Mouse (Mus musculus) liver, embryonic 11.5 days (tissue): ENCODE measurements at regions not wholly inside any gene's neighbourhood (a gene's known extent, or its start where the extent isn't known, plus 50 kb on each side); places are given as distances from the start of the nearest gene placed in this dataset.

Experiments used
- ATAC-seq: fragments of 200-750 bp; cut with Nextera tagmentation; replicated peaks from 2 replicates; pipeline ENCODE4 v1.8.0; 2017; ENCODE audit warnings: moderate number of reproducible peaks, mild to moderate bottlenecking, moderate TSS enrichment, moderate library complexity; ENCODE audit not compliant: low FRiP score
- DNase-seq: peaks from one replicate; pipeline ENCODE4 v3.0.0-alpha.2; 2017; ENCODE audit warnings: low spot score
- H3K27ac ChIP-seq: fragments of 300-500 bp; sonication (generic); 2 replicates; pipeline ENCODE4 v1.5.1; 2014; ENCODE audit warnings: mild to moderate bottlenecking, low read depth, low read length, control low read depth
- H3K27me3 ChIP-seq: fragments of 300-500 bp; sonication (generic); replicated peaks from 2 replicates; pipeline ENCODE4 v1.6.1; 2014; ENCODE audit warnings: low read length, mixed read lengths; ENCODE audit not compliant: control insufficient read depth, insufficient read depth
- H3K36me3 ChIP-seq: fragments of 300-500 bp; sonication (generic); 2 replicates; pipeline ENCODE4 v1.6.1; 2014; ENCODE audit warnings: mild to moderate bottlenecking, low read length, moderate library complexity, mixed read lengths; ENCODE audit not compliant: control insufficient read depth, insufficient read depth
- H3K4me1 ChIP-seq: fragments of 300-500 bp; sonication (generic); replicated peaks from 2 replicates; pipeline ENCODE4 v1.6.1; 2014; ENCODE audit warnings: low read length, mixed read lengths; ENCODE audit not compliant: control insufficient read depth, insufficient read depth
- H3K4me2 ChIP-seq: fragments of 300-500 bp; sonication (generic); 2 replicates; pipeline ENCODE4 v1.6.1; 2014; ENCODE audit warnings: mild to moderate bottlenecking, control low read depth, moderate library complexity
- H3K4me3 ChIP-seq: fragments of 300-500 bp; sonication (generic); 2 replicates; pipeline ENCODE4 v1.5.1; 2014; ENCODE audit warnings: low read depth, low read length, control low read depth
- H3K9ac ChIP-seq: fragments of 300-500 bp; sonication (generic); 2 replicates; pipeline ENCODE4 v1.6.1; 2014; ENCODE audit warnings: low read depth, low read length, control low read depth
- H3K9me3 ChIP-seq: fragments of 300-500 bp; sonication (generic); 2 replicates; pipeline ENCODE4 v1.6.1; 2016; ENCODE audit warnings: low read length, inconsistent platforms, mixed read lengths; ENCODE audit not compliant: control insufficient read depth
- WGBS: fragments of 180-500 bp; shearing (Covaris S2); extraction: QIAGEN DNeasy Blood & Tissue Kit; methylation state at CpG from one replicate; pipeline ENCODE4 v1.1.7; 2014; 5-methylcytosine and 5-hydroxymethylcytosine counted together

- no peak overlapping the region for H3K9ac ChIP-seq
- no peaks in the 10 kb centered on the region for H3K9me3 ChIP-seq
- no peak overlapping the region for H3K4me2 ChIP-seq
- ATAC-seq: no peak
- no peaks in the 10 kb centered on the region for H3K36me3 ChIP-seq
- 75% methylated on average over 6 of the region's 6 CpGs for WGBS
- no peak for DNase-seq
- H3K27ac ChIP-seq: no peak overlapping the region
- H3K27me3 ChIP-seq: no peaks in the 10 kb centered on the region
- no peak overlapping the region for H3K4me3 ChIP-seq
- no peaks in the 10 kb centered on the region for H3K4me1 ChIP-seq
Measured at GRCm38 (mm10) chr10:120660503-120660902, 184.2 kb upstream of the Hmga2 start.

DNA sequence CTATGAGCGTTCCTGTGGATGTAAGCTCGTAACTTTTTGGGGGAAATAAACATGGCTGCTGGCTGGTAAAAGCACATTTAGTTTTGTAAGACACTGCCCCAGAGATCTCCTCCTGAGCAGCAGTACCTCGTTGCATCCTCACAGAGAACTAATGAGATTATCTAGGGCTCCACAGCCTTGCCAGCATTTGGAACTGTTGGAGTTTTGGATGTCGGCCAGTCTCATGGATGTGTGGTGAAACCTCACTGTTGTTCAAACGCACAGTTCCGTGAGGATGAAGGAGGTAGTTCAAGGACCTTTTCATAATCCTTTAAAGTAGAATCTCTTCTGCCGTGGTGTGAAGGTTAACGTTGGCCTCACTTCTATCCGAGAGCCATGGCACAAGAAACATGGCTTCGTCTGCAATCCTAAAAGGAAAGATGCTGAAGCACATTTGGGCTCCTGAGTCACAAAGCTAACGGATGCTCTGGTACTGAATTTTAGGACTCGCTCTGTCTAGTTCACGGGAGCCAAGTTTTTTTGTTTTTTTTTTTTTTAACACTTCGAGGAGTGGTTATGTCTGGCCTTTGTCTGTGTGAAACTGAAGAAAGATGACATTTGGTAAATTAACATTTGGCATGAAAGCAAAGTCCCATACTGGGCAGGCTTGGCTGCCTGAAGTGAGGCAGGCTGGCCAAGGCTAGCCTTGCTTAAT lies 179.1 kb upstream of the Hmga2 start:
- Histone ChIP-seq H3K9ac (no peak overlapping the region), H3K4me2 (no peak overlapping the region), H3K4me1 (no peaks in the 10 kb centered on the region), H3K27ac (no peak overlapping the region), H3K9me3 (no peaks in the 10 kb centered on the region), H3K4me3 (no peak overlapping the region), H3K27me3 (no peaks in the 10 kb centered on the region), H3K36me3 (no peaks in the 10 kb centered on the region)
- DNase-seq (no peak), ATAC-seq (no peak)
- 81% methylated on average over 14 of the region's 14 CpGs for WGBS

DNA sequence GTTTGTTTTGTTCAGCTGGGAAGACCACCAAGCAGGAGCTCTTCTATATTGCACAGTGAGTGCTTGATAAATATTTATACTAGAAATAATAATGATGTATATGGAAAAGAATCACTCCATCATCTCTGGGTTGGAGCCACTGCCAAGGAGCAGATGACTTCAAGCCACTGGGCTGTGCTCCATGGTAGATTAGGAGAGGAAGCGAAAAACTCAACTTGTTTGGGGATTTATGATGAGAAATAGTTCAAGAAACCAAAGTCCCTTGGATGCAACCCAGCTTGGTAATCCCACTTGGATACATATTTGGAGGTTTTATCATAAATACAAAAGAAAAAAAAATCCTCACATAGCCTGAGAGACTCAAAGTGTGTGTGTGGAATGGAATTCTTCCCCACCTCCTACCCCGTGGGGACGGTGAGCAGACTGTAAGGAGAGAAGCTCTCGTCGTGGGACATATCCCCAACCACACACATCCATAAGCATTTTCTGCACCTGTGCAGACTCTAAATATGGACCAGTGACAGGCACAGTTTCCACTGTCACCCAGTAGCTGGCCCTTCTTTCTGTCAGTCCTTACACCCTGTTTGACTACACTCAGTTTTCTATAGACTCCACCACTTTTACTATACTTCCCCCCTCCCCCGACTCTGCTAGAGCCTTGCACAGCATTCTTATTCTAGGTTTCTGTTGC lies 176.4 kb upstream of the Hmga2 start:
- ATAC-seq (no peak), DNase-seq (no peak)
- 82% methylated on average over 6 of the region's 6 CpGs for WGBS
- no peak overlapping the region for H3K27ac ChIP-seq
- H3K4me1 ChIP-seq: no peaks in the 10 kb centered on the region
- H3K4me3 ChIP-seq: no peak overlapping the region
- no peaks in the 10 kb centered on the region for H3K9me3 ChIP-seq
- no peaks in the 10 kb centered on the region for H3K36me3 ChIP-seq
- H3K9ac ChIP-seq: no peak overlapping the region
- no peak overlapping the region for H3K4me2 ChIP-seq
- H3K27me3 ChIP-seq: no peaks in the 10 kb centered on the region

DNA sequence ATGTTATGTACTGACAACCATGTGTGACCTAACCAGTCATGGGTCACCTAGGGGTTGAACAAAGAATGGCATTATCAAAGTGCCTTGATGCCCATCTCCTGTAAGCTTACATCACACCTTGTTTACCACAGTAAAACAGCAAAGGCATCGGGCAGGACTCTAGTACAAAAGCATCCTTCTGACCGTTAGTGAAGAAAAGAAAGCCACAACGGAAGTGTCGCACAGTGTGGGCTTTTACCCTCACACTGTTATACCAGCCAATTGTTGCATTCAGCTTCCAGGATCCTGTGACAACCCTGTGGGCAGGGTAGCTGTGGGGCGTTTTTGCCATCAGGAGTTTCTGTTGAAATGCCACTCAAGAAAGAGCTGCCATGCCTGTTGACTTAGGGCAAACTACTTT lies 175.6 kb upstream of the Hmga2 start:
- DNase-seq (no peak), ATAC-seq (no peak)
- H3K27ac ChIP-seq: no peak overlapping the region
- no peaks in the 10 kb centered on the region for H3K4me1 ChIP-seq
- no peak overlapping the region for H3K4me2 ChIP-seq
- no peaks in the 10 kb centered on the region for H3K9me3 ChIP-seq
- H3K27me3 ChIP-seq: no peaks in the 10 kb centered on the region
- WGBS: 89% methylated on average over 5 of the region's 5 CpGs
- no peak overlapping the region for H3K4me3 ChIP-seq
- H3K9ac ChIP-seq: no peak overlapping the region
- H3K36me3 ChIP-seq: no peaks in the 10 kb centered on the region

GRCm38 (mm10) chr10:120650336-120650735 lies 174.1 kb upstream of the Hmga2 start:
- Histone ChIP-seq H3K9me3 (no peaks in the 10 kb centered on the region), H3K27ac (no peak overlapping the region), H3K4me2 (no peak overlapping the region), H3K27me3 (no peaks in the 10 kb centered on the region), H3K36me3 (no peaks in the 10 kb centered on the region), H3K4me3 (no peak overlapping the region), H3K9ac (no peak overlapping the region), H3K4me1 (peaks cover 3% of the 10 kb centered on the region; the same call in 1 of the 2 replicates)
- DNase-seq (no peak), ATAC-seq (no peak)
- WGBS: 90% methylated on average over 9 of the region's 9 CpGs

GRCm38 (mm10) chr10:120648741-120649140 lies 172.5 kb upstream of the Hmga2 start:
- H3K4me1 ChIP-seq: peaks cover 3% of the 10 kb centered on the region; the same call in 1 of the 2 replicates
- 75% methylated on average over 3 of the region's 3 CpGs for WGBS
- H3K9ac ChIP-seq: no peak overlapping the region
- H3K27ac ChIP-seq: no peak overlapping the region
- no peak overlapping the region for H3K4me2 ChIP-seq
- H3K9me3 ChIP-seq: no peaks in the 10 kb centered on the region
- H3K4me3 ChIP-seq: no peak overlapping the region
- ATAC-seq (no peak), DNase-seq (no peak)
- no peaks in the 10 kb centered on the region for H3K36me3 ChIP-seq
- no peaks in the 10 kb centered on the region for H3K27me3 ChIP-seq

- Histone ChIP-seq H3K27me3 (no peaks in the 10 kb centered on the region), H3K27ac (peak overlapping the region; percentile 17; the same call in 1 of the 2 replicates), H3K4me3 (no peak overlapping the region), H3K9ac (no peak overlapping the region), H3K4me1 (peaks cover 3% of the 10 kb centered on the region; the same call in 1 of the 2 replicates), H3K36me3 (no peaks in the 10 kb centered on the region), H3K9me3 (no peaks in the 10 kb centered on the region), H3K4me2 (no peak overlapping the region)
- ATAC-seq (no peak), DNase-seq (no peak)
- 57% methylated on average over 7 of the region's 7 CpGs for WGBS
Measured at GRCm38 (mm10) chr10:120648031-120648430, 171.8 kb upstream of the Hmga2 start.

- peaks cover 3% of the 10 kb centered on the region; the same call in 1 of the 2 replicates for H3K4me1 ChIP-seq
- no peaks in the 10 kb centered on the region for H3K9me3 ChIP-seq
- no peaks in the 10 kb centered on the region for H3K36me3 ChIP-seq
- H3K9ac ChIP-seq: no peak overlapping the region
- H3K27ac ChIP-seq: no peak overlapping the region
- H3K27me3 ChIP-seq: no peaks in the 10 kb centered on the region
- ATAC-seq (no peak), DNase-seq (no peak)
- H3K4me3 ChIP-seq: no peak overlapping the region
- 58% methylated on average over 3 of the region's 3 CpGs for WGBS
- peak overlapping the region; percentile 46; the same call in 1 of the 2 replicates for H3K4me2 ChIP-seq
Measured at GRCm38 (mm10) chr10:120647323-120647722, 171.1 kb upstream of the Hmga2 start.

DNA sequence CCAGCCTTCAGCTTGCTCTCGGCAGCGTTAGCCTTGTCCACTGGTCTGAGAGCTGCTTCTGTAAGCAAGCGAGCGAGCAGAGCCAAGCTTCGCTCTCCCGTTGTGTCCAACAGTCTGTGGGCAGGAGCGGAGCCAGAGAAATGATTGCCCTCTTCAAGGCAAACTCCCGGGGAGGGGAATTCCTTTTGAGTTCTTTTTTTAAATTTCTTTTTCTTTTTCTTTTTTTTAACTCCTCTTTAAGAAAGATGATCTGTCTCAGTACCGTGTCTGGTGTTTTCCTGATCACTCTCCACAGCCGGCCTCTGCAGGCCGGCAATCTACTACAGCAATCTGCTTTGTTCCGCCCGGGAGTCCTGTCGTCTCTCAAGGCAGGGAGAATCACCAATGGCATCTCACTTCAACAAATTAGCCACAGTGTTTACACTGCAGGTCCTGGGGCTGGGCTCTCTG lies 170.6 kb upstream of the Hmga2 start:
- no peak overlapping the region for H3K9ac ChIP-seq
- no peak for ATAC-seq
- no peak for DNase-seq
- no peaks in the 10 kb centered on the region for H3K27me3 ChIP-seq
- peak overlapping the region; percentile 46 for H3K4me2 ChIP-seq
- WGBS: 17% methylated on average over 14 of the region's 14 CpGs
- no peak overlapping the region for H3K4me3 ChIP-seq
- no peaks in the 10 kb centered on the region for H3K36me3 ChIP-seq
- H3K4me1 ChIP-seq: peaks cover 3% of the 10 kb centered on the region; the same call in 1 of the 2 replicates
- no peaks in the 10 kb centered on the region for H3K9me3 ChIP-seq
- no peak overlapping the region for H3K27ac ChIP-seq
